Mouse (Mus musculus): Measurements from ENCODE around the gene Gm20441. TPM values are rescaled to one million over a fixed set of nuclear protein-coding genes. Genes with fewer than 3 reads are reported as not detected.

The Gm20441 gene
- total RNA-seq (2021) = not detected
- long read RNA-seq, experiment 1 = 0 reads
- long read RNA-seq, experiment 2 = 0 reads

- DNase-seq = peak; percentile 74
Measured at GRCm38 (mm10) chr10:75780769-75781578, at the start of gene Gm20441, which contains the start of gene Gstt3. Gm20441 (minus strand) TSS chr10:75780954. Gstt3 (minus strand) TSS chr10:75781414.

GRCm38 (mm10) chr10:75830275-75830670 is 49.5 kb upstream of the Gm20441 start:
- DNase-seq = no peak

GRCm38 (mm10) chr10:75829529-75830274 is 48.9 kb upstream of the Gm20441 start:
- no peak for DNase-seq

- DNase-seq = peak; percentile 91
Measured at GRCm38 (mm10) chr10:75828500-75828931, 47.8 kb upstream of the Gm20441 start.

GRCm38 (mm10) chr10:75827668-75828360 is 47.1 kb upstream of the Gm20441 start:
- peak; percentile 72 for DNase-seq

GRCm38 (mm10) chr10:75824530-75824929 is 43.8 kb upstream of the Gm20441 start:
- DNase-seq = no peak

GRCm38 (mm10) chr10:75823782-75824181 is 43.0 kb upstream of the Gm20441 start:
- no peak for DNase-seq

- no peak for DNase-seq
Measured at GRCm38 (mm10) chr10:75822443-75822842, 41.7 kb upstream of the Gm20441 start, which contains the start of gene Gstt4. Gstt4 (minus strand) TSS chr10:75822543.

GRCm38 (mm10) chr10:75819882-75820281 is 39.1 kb upstream of the Gm20441 start:
- DNase-seq = no peak

- no peak for DNase-seq
Measured at GRCm38 (mm10) chr10:75818641-75819040, 37.9 kb upstream of the Gm20441 start.

GRCm38 (mm10) chr10:75804217-75804616 is 23.5 kb upstream of the Gm20441 start:
- DNase-seq = no peak

GRCm38 (mm10) chr10:75798176-75798696 is 17.5 kb upstream of the Gm20441 start, which contains the start of gene Gstt1:
Gstt1 (minus strand) TSS chr10:75798584.
- DNase-seq = peak; percentile 64

GRCm38 (mm10) chr10:75797619-75798175 is 16.9 kb upstream of the Gm20441 start:
- peak; percentile 68 for DNase-seq

- DNase-seq = no peak
Measured at GRCm38 (mm10) chr10:75796731-75797516, 16.2 kb upstream of the Gm20441 start.

- DNase-seq = no peak
Measured at GRCm38 (mm10) chr10:75794880-75795279, 14.1 kb upstream of the Gm20441 start.

- no peak for DNase-seq
Measured at GRCm38 (mm10) chr10:75790773-75791172, 10.0 kb upstream of the Gm20441 start.

- DNase-seq = no peak
Measured at GRCm38 (mm10) chr10:75789841-75790240, 9.1 kb upstream of the Gm20441 start.

- DNase-seq = no peak
Measured at GRCm38 (mm10) chr10:75789081-75789735, 8.5 kb upstream of the Gm20441 start.

- no peak for DNase-seq
Measured at GRCm38 (mm10) chr10:75788277-75788676, 7.5 kb upstream of the Gm20441 start.

- no peak for DNase-seq
Measured at GRCm38 (mm10) chr10:75785442-75785841, 4.7 kb upstream of the Gm20441 start.
